Mouse (Mus musculus) CH12.LX (cell line): ENCODE results near the gene Fam19a5. TPM values are rescaled to one million over a fixed set of nuclear protein-coding genes. Genes with fewer than 3 reads are reported as not detected.

ENCODE experiments used
- DNase-seq: peaks from one replicate; pipeline ENCODE4 v3.0.0-alpha.2; 2013; ENCODE audit errors: extremely low read depth
- H3K27ac ChIP-seq: 2 replicates; pipeline ENCODE4 v1.5.1; 2012; ENCODE audit warnings: low read depth, mild to moderate bottlenecking, control low read depth, moderate library complexity; ENCODE audit not compliant: insufficient read depth
- H3K27me3 ChIP-seq: replicated peaks from 2 replicates; pipeline ENCODE3; 2012; ENCODE audit warnings: inconsistent platforms
- H3K36me3 ChIP-seq, 2 experiments: replicated peaks in 1 of 2; 2 replicates each; pipeline versions ENCODE3 to v1.6.1; 2012; ENCODE audit warnings: inconsistent platforms in 1 of 2, low read length in 1 of 2, mild to moderate bottlenecking in 1 of 2, mixed read lengths in 1 of 2, moderate library complexity in 1 of 2; ENCODE audit not compliant: control insufficient read depth in 1 of 2, insufficient read depth in 1 of 2
- H3K4me1 ChIP-seq, 2 experiments: 2 replicates each; pipeline ENCODE4 v1.6.1; 2012; ENCODE audit warnings: inconsistent platforms in 1 of 2, moderate library complexity in 1 of 2; ENCODE audit not compliant: insufficient read depth in 2 of 2, control insufficient read depth in 1 of 2
- H3K4me2 ChIP-seq: 2 replicates; pipeline ENCODE4 v1.6.1; 2012; ENCODE audit warnings: low read depth, mild to moderate bottlenecking, control low read depth; ENCODE audit not compliant: poor library complexity, insufficient read depth, severe bottlenecking
- H3K4me3 ChIP-seq, 3 experiments: fragments of 150-350 bp in 1 of 3; sonication (generic) in 1 of 3; replicated peaks in 1 of 3; 2 replicates each; pipeline versions ENCODE3 to v1.5.1; 2011 to 2012; ENCODE audit warnings: low read depth in 2 of 3, low read length in 2 of 3, mild to moderate bottlenecking in 2 of 3, moderate library complexity in 2 of 3, control low read depth in 1 of 3, improper control_type of control experiment in 1 of 3, inconsistent platforms in 1 of 3, mixed read lengths in 1 of 3; ENCODE audit not compliant: poor library complexity in 1 of 3
- H3K79me2 ChIP-seq: replicated peaks from 2 replicates; pipeline ENCODE4 v1.6.1; 2012; ENCODE audit warnings: mild to moderate bottlenecking, moderate library complexity; ENCODE audit not compliant: control insufficient read depth, poor library complexity, insufficient read depth, severe bottlenecking; ENCODE audit errors: extremely low read depth
- H3K9ac ChIP-seq: 2 replicates; pipeline ENCODE4 v1.6.1; 2012; ENCODE audit warnings: low read depth, mild to moderate bottlenecking, control low read depth, moderate library complexity; ENCODE audit not compliant: insufficient read depth
- H3K9me3 ChIP-seq: replicated peaks from 2 replicates; pipeline ENCODE3; 2012; ENCODE audit warnings: low read length, inconsistent platforms, mixed read lengths
- BHLHE40 ChIP-seq: IDR thresholded peaks from 2 replicates; pipeline ENCODE4 v1.6.1; 2011; ENCODE audit warnings: mild to moderate bottlenecking, low read depth, low read length, improper control_type of control experiment
- CHD1 ChIP-seq: IDR thresholded peaks from 2 replicates; pipeline ENCODE4 v1.6.1; 2012; ENCODE audit warnings: low read depth, low read length, improper control_type of control experiment, inconsistent platforms
- CTCF ChIP-seq, 2 experiments: IDR thresholded peaks in 1 of 2; conservative IDR thresholded peaks in 1 of 2; 2 replicates each; pipeline ENCODE4 v1.5.1; 2011 to 2012; ENCODE audit warnings: low read depth in 2 of 2, low read length in 2 of 2, improper control_type of control experiment in 1 of 2, inconsistent platforms in 1 of 2, mild to moderate bottlenecking in 1 of 2, moderate library complexity in 1 of 2
- E2F4 ChIP-seq: IDR thresholded peaks from 2 replicates; pipeline ENCODE4 v1.6.1; 2011; ENCODE audit warnings: low read depth, low read length, improper control_type of control experiment; ENCODE audit not compliant: insufficient replicate concordance
- ELF1 ChIP-seq: IDR thresholded peaks from 2 replicates; pipeline ENCODE4 v1.6.1; 2014; ENCODE audit warnings: low read depth, mild to moderate bottlenecking, inconsistent platforms, low read length, improper control_type of control experiment
- JUN ChIP-seq: IDR thresholded peaks from 2 replicates; pipeline ENCODE4 v1.6.1; 2011; ENCODE audit warnings: low read depth, mild to moderate bottlenecking, low read length, improper control_type of control experiment, moderate library complexity; ENCODE audit not compliant: insufficient read depth
- MEF2A ChIP-seq: IDR thresholded peaks from 2 replicates; pipeline ENCODE4 v1.6.1; 2014; ENCODE audit warnings: low read depth, mild to moderate bottlenecking, inconsistent platforms, low read length, improper control_type of control experiment, borderline replicate concordance
- MYC ChIP-seq: IDR thresholded peaks from 2 replicates; pipeline ENCODE4 v1.6.1; 2011; ENCODE audit warnings: low read depth, mild to moderate bottlenecking, improper control_type of control experiment, low read length
- NELFE ChIP-seq: IDR thresholded peaks from 2 replicates; pipeline ENCODE4 v1.6.1; 2011; ENCODE audit warnings: low read depth, low read length, improper control_type of control experiment
- NRF1 ChIP-seq: IDR thresholded peaks from 2 replicates; pipeline ENCODE4 v1.6.1; 2014; ENCODE audit warnings: low read depth, mild to moderate bottlenecking, inconsistent platforms, low read length, improper control_type of control experiment, moderate library complexity
- PAX5 ChIP-seq: IDR thresholded peaks from 2 replicates; pipeline ENCODE4 v1.6.1; 2012; ENCODE audit warnings: low read length, inconsistent platforms, mixed read lengths
- RCOR1 ChIP-seq: conservative IDR thresholded peaks from 2 replicates; pipeline ENCODE4 v1.6.1; 2012; ENCODE audit warnings: low read depth, mild to moderate bottlenecking, inconsistent platforms, low read length, improper control_type of control experiment
- SIN3A ChIP-seq: IDR thresholded peaks from 2 replicates; pipeline ENCODE4 v1.6.1; 2012; ENCODE audit warnings: low read length, improper control_type of control experiment, inconsistent platforms
- TBP ChIP-seq: conservative IDR thresholded peaks from 2 replicates; pipeline ENCODE4 v1.6.1; 2011; ENCODE audit warnings: low read depth, low read length, improper control_type of control experiment
- TCF12 ChIP-seq: IDR thresholded peaks from 2 replicates; pipeline ENCODE4 v1.6.1; 2014; ENCODE audit warnings: low read depth, mild to moderate bottlenecking, inconsistent platforms, low read length, improper control_type of control experiment
- USF1 ChIP-seq: IDR thresholded peaks from 2 replicates; pipeline ENCODE4 v1.6.1; 2014; ENCODE audit warnings: low read depth, mild to moderate bottlenecking, inconsistent platforms, low read length, improper control_type of control experiment
- USF2 ChIP-seq: conservative IDR thresholded peaks from 2 replicates; pipeline ENCODE4 v1.6.1; 2011; ENCODE audit warnings: low read depth, low read length, improper control_type of control experiment
- ZC3H11A ChIP-seq: IDR thresholded peaks from 2 replicates; pipeline ENCODE4 v1.6.1; 2012; ENCODE audit warnings: low read depth, mild to moderate bottlenecking, inconsistent platforms, low read length, improper control_type of control experiment
- ZNF384 ChIP-seq: IDR thresholded peaks from 2 replicates; pipeline ENCODE4 v1.6.1; 2012; ENCODE audit warnings: low read depth, low read length, improper control_type of control experiment, inconsistent platforms
- dilution Hi-C: fragments of 300-500 bp; cut with MboI; formaldehyde crosslinking; loops from 2 replicates; pipeline ENCODE4 v1.14.3; 2020; ENCODE audit warnings: low sequenced_read_pairs; ENCODE audit not compliant: extremely low pct_unique_long_range_greater_than_20kb, extremely low pct_ligation_motif_present
- in situ Hi-C: fragments of 300-500 bp; cut with MboI; formaldehyde crosslinking; loops from 3 replicates; pipeline ENCODE4 v1.14.3; 2019; ENCODE audit warnings: low sequenced_read_pairs, low pct_ligation_motif_present, low pct_unique_long_range_greater_than_20kb, mixed read lengths
- polyA plus RNA-seq: library from polyadenylated mRNA; unstranded; fragments of >175 nt; gene quantifications from 2 replicates; pipeline ENCODE4 v1.2.1, GENCODE M21; 2012; ENCODE audit warnings: low read depth; ENCODE audit not compliant: insufficient read length
- total RNA-seq, 2 experiments: library from RNA; depleted of rRNA; stranded (reverse); fragments of 300-350 nt in 1 of 2; fragments of >200 nt in 1 of 2; gene quantifications; 2 replicates each; pipeline ENCODE4 v1.2.3; 2012 to 2014

Gene Fam19a5
- total and polyA plus RNA-seq, 3 experiments = not detected

- Histone ChIP-seq H3K4me1 (no peaks in the 10 kb centered on the region), H3K9me3 (peaks cover 97% of the 10 kb centered on the region), H3K9ac (no peak overlapping the region), H3K27me3 (no peaks in the 10 kb centered on the region), H3K4me3 (no peak overlapping the region), H3K4me2 (no peak overlapping the region), H3K79me2 (no peaks in the 10 kb centered on the region), H3K36me3 (no peaks in the 10 kb centered on the region), H3K27ac (no peak overlapping the region)
- in situ Hi-C loops = no loop called here
- DNase-seq = no peak
- TF ChIP-seq MYC (no peak), ZC3H11A (no peak), CHD1 (no peak), JUN (no peak)
- dilution Hi-C loops = no loop called here
Observed at GRCm38 (mm10) chr15:87667416-87667815, 123.3 kb downstream of the Fam19a5 start.

GRCm38 (mm10) chr15:87668112-87668511 is 124.0 kb downstream of the Fam19a5 start:
- dilution Hi-C loops = no loop called here
- Histone ChIP-seq H3K9me3 (peaks cover 97% of the 10 kb centered on the region), H3K27me3 (no peaks in the 10 kb centered on the region), H3K27ac (no peak overlapping the region), H3K36me3 (no peaks in the 10 kb centered on the region), H3K9ac (no peak overlapping the region), H3K79me2 (no peaks in the 10 kb centered on the region), H3K4me3 (no peak overlapping the region), H3K4me1 (no peaks in the 10 kb centered on the region), H3K4me2 (no peak overlapping the region)
- in situ Hi-C loops = no loop called here
- DNase-seq = no peak
- TF ChIP-seq RCOR1 (no peak), NRF1 (no peak), ZNF384 (no peak), SIN3A (no peak), TCF12 (no peak), USF2 (no peak), PAX5 (no peak), BHLHE40 (no peak), CHD1 (no peak), CTCF (conservative IDR thresholded peaks at IDR 0.05 in 1 of 2, IDR thresholded peaks at IDR 0.05 in 1 of 2; ENCODE audit: low read depth in 2 of 2, low read length in 2 of 2) (no peak), NELFE (no peak), ELF1 (no peak), TBP (no peak), E2F4 (no peak), USF1 (no peak), MEF2A (no peak)
